Mouse (Mus musculus): ENCODE data around the gene Fcho2.

- TF ChIP-seq CTCF (conservative IDR thresholded peaks at IDR 0.05; ENCODE audit: insufficient read depth, insufficient read length, low read depth, low read length) = no peak
- TF ChIP-seq POLR2A (IDR thresholded peaks at IDR 0.05; ENCODE audit: low read depth, low read length) = no peak
Measured at GRCm38 (mm10) chr13:98729271-98730062, 85.8 kb downstream of the Fcho2 start.
